10 mouse cellular contexts compared by ENCODE assay signal in the genomic region with DNA sequence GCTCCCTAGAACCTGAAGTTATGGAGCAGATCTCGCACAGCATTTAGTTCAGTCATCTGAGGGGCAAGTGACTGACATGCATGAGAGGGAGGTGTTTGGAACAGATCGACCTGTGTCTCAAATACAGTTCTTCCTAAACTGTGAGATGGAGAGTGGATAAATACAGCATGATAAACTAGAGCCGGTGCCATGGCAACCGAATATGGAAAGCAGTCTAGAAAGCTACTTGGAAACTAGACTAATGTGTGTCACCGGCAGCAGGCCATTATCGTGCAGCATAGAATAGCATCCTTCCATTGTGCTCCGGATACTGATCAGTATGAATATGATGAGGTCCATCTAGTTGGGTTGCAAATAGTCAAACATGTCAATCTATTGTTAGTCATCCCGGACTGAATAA. TPM values are rescaled to one million over a fixed set of nuclear protein-coding genes. Genes with fewer than 3 reads are reported as not detected.
DNase-seq lines count a peak whose midpoint lies in the region; ATAC-seq and TF ChIP-seq lines count a peak whose summit lies in the region.
"Had no signal": no experiment of that assay in that cellular context is flagged by ENCODE, and none has a peak within 500 bp of the region (broad histone marks: within the 10 kb centered on the region; RNA-seq: fewer than 3 reads in every experiment).

No protein-coding gene starts in this region.

- H3K36me3 ChIP-seq in midbrain, embryonic 12.5 days = no peaks in the 10 kb centered on the region
- no peaks in the 10 kb centered on the region for H3K36me3 ChIP-seq in stomach, embryonic 14.5 days (ENCODE audit: control insufficient read depth, insufficient read depth, low read length)
- H3K36me3 ChIP-seq: limb, embryonic 15.5 days had no signal

- TF ChIP-seq CTCF in left cerebral cortex, adult 2 months (IDR thresholded peaks at IDR 0.05) = no peak

- WGBS in midbrain, embryonic 12.5 days = 86% methylated on average over 8 of the region's 8 CpGs
- 72% methylated on average over 8 of the region's 8 CpGs for WGBS in stomach, embryonic 14.5 days

- H3K9me3 ChIP-seq in midbrain, embryonic 12.5 days = no peaks in the 10 kb centered on the region
- no peaks in the 10 kb centered on the region for H3K9me3 ChIP-seq in stomach, embryonic 14.5 days (ENCODE audit: control insufficient read depth, low read depth, low read length)
- H3K9me3 ChIP-seq: limb, embryonic 15.5 days had no signal

- H3K4me3 ChIP-seq in left cerebral cortex, adult 2 months = no peak overlapping the region
- no peak overlapping the region for H3K4me3 ChIP-seq in midbrain, embryonic 12.5 days
- H3K4me3 ChIP-seq in stomach, embryonic 14.5 days (ENCODE audit: low read depth, low read length) = no peak overlapping the region
- H3K4me3 ChIP-seq: limb, embryonic 15.5 days had no signal

- H3K4me1 ChIP-seq in midbrain, embryonic 12.5 days = peaks cover 7% of the 10 kb centered on the region
- peaks cover 30% of the 10 kb centered on the region for H3K4me1 ChIP-seq in stomach, embryonic 14.5 days (ENCODE audit: control insufficient read depth, insufficient read depth, low read length)

- DNase-seq in left cerebral cortex, adult 2 months (ENCODE audit: extremely low spot score in 1 of 2, low spot score in 2 of 2) = peak; percentile 22 to 33
- no peak for DNase-seq in left cerebral cortex, adult 11 months (ENCODE audit: low spot score)
- peak; percentile 62 to 64 for DNase-seq in frontal cortex, adult 2 months (ENCODE audit: extremely low spot score in 1 of 2, low spot score in 1 of 2)
- DNase-seq in gastrocnemius, postnatal 25 days = no peak
- DNase-seq in thymus, postnatal 36 days = no peak
- DNase-seq: heart, postnatal 4 days; kidney, postnatal 4 days had no signal

- no peaks in the 10 kb centered on the region for H3K27me3 ChIP-seq in midbrain, embryonic 12.5 days
- no peaks in the 10 kb centered on the region for H3K27me3 ChIP-seq in stomach, embryonic 14.5 days (ENCODE audit: control insufficient read depth, insufficient read depth, low read length)
- H3K27me3 ChIP-seq: limb, embryonic 15.5 days had no signal

- 0 out of 2 replicates have a peak, but pooled peaks have one; percentile 30 for ATAC-seq in midbrain, embryonic 12.5 days (ENCODE audit: low FRiP score, low read depth)
- no peak for ATAC-seq in stomach, embryonic 14.5 days (ENCODE audit: insufficient number of reproducible peaks, insufficient read depth, low FRiP score, low read depth)

- intact Hi-C loops in left cerebral cortex, adult 2 months (cut with DNase I) = no loop called here

- no peak overlapping the region for H3K4me2 ChIP-seq in midbrain, embryonic 12.5 days (replicated peaks)
- no peak overlapping the region for H3K4me2 ChIP-seq in stomach, embryonic 14.5 days (replicated peaks; ENCODE audit: low read depth, low read length)
- H3K4me2 ChIP-seq: limb, embryonic 15.5 days had no signal

- H3K27ac ChIP-seq in left cerebral cortex, adult 2 months = peak overlapping the region; percentile 32; the same call in 1 of the 2 replicates
- no peak overlapping the region for H3K27ac ChIP-seq in midbrain, embryonic 12.5 days (replicated peaks)
- peak overlapping the region; percentile 76; the same call in 1 of the 2 replicates for H3K27ac ChIP-seq in stomach, embryonic 14.5 days (ENCODE audit: low read length)
- H3K27ac ChIP-seq: limb, embryonic 15.5 days had no signal

- no peak overlapping the region for H3K9ac ChIP-seq in midbrain, embryonic 12.5 days (replicated peaks)
- H3K9ac ChIP-seq in stomach, embryonic 14.5 days (replicated peaks; ENCODE audit: low read depth, low read length) = no peak overlapping the region
- H3K9ac ChIP-seq: limb, embryonic 15.5 days had no signal

RNA-seq across cellular contexts. Expression of a gene that starts 17.5 kb away (rescaled TPM):
- 100 to 1,000 TPM; 200 to 224 TPM for total RNA-seq in left cerebral cortex, adult 2 months (2021)
- 140 and 149 TPM in 2 replicates for polyA plus RNA-seq in frontal cortex, adult 2 months (2012; rRNA removed)
- 14.7 and 16.7 TPM in 2 replicates for polyA plus RNA-seq in midbrain, embryonic 12.5 days (2016; fragmentation: Nextera tagmentation; extraction: Ambion mirVana)
- polyA plus RNA-seq in stomach, embryonic 14.5 days (2014; fragmentation: Nextera tagmentation; extraction: Ambion mirVana) = 45.1 and 45.6 TPM in 2 replicates
- 10 to 100 TPM; 27.3 to 27.9 TPM for total RNA-seq in gastrocnemius, postnatal 25 days (2021)

RNA-seq across cellular contexts. Expression of a gene that starts 17.7 kb away (rescaled TPM):
- 10 to 100 TPM; 12.6 to 14.2 TPM for total RNA-seq in left cerebral cortex, adult 2 months (2021)
- polyA plus RNA-seq in frontal cortex, adult 2 months (2012; rRNA removed) = 6.6 and 7.6 TPM in 2 replicates
- polyA plus RNA-seq in midbrain, embryonic 12.5 days (2016; fragmentation: Nextera tagmentation; extraction: Ambion mirVana) = 1.9 and 2.0 TPM in 2 replicates
- 1.3 and 1.6 TPM in 2 replicates for polyA plus RNA-seq in stomach, embryonic 14.5 days (2014; fragmentation: Nextera tagmentation; extraction: Ambion mirVana)
- total RNA-seq in gastrocnemius, postnatal 25 days (2021) = not detected

Comparison
In these comparisons a context has a peak if more than half of its experiments do, and no peak if none do; other contexts are left out.
1. DNase-seq: peak in left cerebral cortex, adult 2 months (2 of 2) and frontal cortex, adult 2 months (2 of 2); none in left cerebral cortex, adult 11 months (single experiment), gastrocnemius, postnatal 25 days (single experiment) and thymus, postnatal 36 days (0 of 2).